Mouse (Mus musculus): ENCODE measurements at regions not wholly inside any gene's neighbourhood (a gene's known extent, or its start where the extent isn't known, plus 50 kb on each side); places are given as distances from the start of the nearest gene placed in this dataset.

DNA sequence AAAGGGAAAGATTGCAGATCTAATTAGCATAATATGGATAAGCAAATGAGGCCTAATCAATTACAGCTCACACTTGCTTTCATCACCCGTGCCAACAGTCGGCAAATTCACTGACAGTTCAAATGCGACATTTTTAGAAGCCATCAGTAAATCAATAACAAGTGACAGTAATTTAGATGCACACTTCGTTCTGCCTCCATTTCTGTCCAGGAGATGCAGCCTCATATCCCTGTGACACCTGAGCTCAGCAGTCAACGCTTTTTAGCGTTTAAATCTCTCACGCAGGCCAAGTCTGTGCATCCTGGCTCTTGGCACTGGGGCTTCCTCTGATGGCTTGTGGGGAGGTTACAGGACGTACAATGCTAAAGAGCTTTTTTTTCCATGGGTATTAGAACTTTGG is 218.0 kb downstream of the Nuf2 start:
- no peak for DNase-seq

DNA sequence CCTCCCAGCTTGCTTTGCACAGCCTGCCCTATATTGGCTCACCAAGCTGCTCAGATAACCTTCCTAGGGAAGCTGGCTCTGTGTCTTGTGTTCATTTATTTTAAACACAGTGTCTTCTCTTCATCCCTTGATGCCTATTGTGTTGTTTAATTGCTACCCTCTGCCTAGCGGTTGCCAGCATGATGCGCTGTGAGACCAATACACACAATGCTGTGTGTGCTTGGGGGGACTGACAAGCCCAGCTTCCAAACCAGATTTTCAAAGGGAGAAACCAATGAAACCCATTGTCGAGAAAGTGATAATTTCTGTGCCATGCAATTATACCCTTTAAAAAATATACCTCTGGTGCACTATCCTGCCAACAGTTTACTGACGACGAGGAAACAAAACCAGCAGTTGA is 247.8 kb downstream of the Nuf2 start:
- DNase-seq = no peak

DNA sequence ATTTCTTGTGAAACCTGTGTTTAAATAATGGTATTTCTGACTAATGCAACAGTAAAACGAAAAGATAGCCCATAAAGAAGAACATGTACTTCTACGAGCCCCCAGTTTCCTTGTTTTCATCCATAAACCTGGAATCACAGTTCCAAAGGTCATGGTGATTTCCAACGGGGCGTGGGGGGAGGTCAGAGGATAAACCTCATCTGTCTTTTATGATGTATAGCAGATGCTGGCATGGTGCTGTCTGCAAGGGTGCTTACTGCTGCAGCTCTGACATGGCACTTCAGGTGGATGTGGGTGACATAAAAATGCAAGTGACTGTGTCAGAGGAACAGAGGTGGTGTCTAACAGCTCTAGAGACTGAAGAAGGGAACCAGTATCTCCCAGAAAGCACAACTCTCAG is 260.5 kb downstream of the Nuf2 start:
- DNase-seq = no peak

DNA sequence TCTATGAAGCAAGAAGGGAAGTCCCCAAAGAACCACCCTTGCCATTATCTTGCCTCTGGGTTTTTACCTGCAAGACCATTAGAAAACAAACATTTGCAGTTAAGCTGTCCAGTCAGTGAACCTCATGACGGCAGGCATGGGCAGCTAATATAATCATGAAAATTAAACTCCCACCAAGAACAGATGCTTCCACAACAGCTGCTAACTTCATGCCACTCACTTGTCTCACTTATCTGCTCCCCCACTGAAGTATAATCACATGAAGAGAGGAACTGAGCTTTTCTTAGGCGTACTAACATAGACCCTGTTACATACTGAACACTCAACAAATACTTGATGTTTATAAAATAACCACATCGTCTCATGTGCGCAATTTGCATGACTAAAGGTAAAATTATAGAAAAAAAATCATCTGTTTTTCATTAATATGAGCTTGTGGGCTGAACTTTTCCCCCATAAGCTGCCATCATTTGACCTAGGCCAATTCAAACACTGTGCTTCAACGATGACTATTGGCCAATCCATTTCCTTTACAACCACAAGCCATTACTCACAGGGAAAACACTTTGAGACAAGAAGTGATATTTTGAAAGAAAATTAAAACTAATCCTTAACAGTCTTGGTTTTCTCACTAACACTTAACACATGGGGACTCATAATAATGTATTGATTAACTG is 267.1 kb downstream of the Nuf2 start:
- DNase-seq = no peak

DNA sequence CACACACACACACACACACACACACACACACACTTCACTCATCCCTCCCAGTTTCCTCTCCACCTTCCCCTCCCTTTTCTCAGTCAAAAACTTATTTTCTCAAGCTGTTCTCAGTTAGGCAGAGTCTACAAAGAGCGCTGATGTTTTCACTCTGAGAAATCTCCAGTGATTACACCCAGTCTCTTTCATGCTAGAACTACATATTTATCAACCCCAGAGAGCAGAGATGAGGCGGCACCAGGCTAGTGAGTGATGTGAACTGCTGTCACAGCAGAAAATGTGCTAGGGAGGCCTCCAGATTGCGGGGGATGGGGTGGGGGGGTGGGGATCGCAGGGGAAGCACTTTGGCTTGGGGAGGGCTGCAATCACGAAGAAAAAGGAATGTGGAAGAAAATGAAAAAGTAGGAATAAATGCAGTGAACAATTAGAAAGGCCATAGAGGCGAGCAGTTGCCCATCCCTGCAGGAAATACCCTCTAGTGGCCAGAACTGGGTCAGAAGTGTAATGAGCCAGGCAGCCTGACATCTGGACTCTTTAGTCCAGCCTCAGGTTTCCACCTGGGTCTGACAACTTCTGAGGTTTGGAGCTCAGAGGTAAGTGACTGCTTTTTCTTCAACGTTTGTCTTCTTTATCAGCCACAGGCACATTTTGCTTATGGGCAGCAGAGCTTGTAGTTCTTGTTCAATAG is 276.9 kb downstream of the Nuf2 start:
- DNase-seq = no peak

DNA sequence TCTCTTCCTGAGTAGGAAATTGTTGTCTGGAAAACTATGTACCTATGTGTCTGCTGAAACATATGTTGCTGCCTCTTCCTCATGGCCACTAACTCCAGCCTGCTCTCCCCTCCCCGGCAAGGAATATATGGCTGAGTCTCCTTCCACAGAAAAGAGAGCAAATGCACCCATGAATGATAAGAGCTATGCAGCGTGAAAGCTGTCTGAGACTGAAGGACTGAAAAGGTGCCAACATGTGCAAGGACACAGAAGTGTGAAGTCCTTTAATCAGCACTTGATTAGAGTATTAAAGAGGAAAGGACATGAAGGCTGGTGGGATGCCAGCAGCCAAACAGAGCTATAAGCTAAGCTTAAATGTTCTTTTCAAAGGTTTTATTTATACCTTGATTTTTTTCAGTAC is 279.1 kb downstream of the Nuf2 start:
- no peak for DNase-seq

DNA sequence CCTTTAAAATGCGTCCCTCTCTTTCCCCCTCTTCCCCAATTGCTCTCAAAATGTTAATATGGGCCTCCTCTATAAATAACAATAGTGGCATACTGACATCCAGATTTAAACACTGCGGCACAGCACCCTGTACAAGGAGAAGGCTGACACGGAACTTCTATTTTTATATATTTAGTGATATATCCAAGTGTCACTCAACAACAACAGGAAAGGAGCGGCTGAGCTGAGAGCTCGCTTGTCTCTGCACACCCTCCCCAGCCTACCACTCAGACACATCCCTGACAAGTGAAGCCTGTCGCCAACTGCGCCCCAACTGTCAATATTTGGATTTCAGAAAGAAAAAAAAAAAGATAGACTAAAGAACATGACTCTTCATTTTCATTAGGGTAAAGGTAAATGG is 282.2 kb downstream of the Nuf2 start:
- no peak for DNase-seq

DNA sequence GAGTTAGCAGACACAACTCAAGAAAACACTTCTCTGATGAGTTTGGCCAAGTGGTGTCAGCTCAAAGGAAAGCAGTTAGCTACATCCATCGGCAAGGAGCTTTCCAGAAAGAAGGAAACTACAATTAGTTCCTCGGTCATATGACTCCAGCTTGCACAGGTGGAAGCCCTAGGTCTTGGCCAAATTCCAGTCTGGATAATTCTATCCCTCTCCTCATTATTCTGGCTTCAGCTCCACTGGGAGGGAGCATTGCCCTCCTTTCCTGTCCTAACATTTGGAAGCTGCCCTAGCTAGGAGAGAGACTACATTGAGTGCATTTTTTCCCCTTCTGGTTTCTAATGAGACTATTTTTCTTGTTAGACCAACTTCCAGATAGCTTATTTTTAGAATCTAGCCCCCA is 290.9 kb downstream of the Nuf2 start:
- DNase-seq = no peak

DNA sequence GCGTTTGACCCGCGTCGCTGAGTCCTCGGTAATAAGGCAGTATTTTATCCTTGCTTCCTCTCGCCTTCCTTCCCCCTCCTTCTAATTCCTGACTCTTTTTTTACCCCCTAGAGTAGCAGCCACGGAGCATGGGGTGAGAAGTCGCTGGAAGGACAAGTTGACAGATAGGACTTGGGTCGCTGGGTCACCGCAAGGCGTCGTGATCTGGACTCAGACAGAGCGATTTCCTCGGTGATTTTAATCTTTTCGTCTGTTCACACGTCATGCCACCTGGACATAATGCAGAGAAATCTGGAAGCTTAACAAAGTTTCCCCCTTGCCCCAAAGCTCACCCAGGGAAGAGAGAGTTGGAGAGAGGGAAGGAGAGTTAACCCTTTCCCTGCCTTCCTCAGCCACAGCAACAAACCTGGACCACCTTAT is 292.6 kb downstream of the Nuf2 start:
- DNase-seq = no peak

DNA sequence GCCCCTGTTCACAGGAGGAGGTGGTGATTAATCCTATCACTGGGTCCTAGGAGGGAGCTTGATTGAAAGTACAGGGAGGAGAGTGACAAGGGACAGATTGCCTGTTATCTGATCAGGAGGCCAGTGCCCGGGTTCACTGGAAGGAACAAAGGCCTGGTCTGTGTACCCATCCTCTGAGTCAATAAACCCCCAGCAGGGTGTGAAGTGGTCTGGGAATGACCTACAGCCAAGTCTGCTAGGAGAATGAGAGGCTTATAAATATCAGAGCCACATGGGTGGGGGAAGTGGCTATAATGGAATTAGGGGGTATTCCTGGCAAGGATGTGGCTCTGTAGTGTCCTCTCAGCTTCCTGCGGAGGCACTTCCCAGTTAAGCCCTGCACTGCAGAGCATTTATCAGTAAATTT is 296.0 kb downstream of the Nuf2 start:
- no peak for DNase-seq

DNA sequence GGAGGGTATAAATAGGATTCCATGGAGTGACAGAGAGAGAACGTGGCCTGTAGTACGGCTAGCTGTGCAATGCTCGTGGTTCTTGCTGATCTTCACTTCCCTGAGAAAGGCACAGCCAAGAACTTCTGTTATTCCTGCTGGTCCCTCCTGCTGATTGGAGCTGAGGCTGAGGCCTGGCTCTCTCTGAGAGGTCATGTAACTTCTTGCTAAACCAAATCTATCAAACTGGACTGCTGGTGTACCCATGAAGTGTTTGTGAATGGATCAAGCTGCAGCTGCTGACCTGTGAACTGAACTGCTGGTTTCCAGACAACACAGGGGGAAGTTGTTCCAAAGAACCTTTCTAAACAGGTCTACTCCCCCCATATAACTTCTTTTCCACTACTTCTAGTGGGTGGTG is 297.9 kb downstream of the Nuf2 start:
- no peak for DNase-seq

DNA sequence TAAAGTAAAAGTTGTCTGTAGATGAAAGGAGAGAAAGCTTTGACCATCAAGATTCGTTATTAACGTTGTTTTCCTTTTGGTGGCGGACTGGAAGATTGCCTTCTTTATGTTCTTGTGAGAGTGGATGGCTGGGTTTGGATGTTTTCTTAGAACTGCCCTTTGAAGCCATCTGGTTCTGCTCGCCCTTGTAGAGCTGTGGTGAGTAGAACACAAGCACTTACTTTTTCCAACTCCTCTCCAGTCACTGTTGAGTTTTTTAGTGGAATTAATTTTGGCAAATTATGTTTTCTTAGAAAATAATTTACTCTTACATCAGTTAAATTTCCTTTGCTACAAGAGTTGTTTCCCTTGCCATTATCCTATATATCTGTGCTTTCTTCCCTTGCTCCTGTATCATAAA is 301.2 kb downstream of the Nuf2 start:
- no peak for DNase-seq

DNA sequence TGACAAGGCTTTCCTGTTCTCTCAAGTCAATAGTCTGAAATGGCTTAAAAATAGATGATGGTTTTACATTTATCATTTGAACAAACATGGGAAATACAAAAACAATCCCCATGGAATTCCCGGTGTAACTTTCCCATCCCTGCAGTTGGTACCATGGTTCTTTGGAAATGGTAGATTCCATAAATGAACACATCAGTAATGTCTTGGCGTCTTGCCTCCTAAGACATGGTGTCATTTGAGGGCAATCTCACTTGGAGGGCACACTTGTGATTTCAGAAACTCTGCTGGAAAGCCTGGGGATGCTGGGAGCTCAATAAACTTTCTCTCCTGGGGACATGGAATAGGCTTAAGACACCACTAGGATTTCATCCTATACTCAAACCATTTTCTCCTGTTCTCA is 306.8 kb downstream of the Nuf2 start:
- DNase-seq = no peak

DNA sequence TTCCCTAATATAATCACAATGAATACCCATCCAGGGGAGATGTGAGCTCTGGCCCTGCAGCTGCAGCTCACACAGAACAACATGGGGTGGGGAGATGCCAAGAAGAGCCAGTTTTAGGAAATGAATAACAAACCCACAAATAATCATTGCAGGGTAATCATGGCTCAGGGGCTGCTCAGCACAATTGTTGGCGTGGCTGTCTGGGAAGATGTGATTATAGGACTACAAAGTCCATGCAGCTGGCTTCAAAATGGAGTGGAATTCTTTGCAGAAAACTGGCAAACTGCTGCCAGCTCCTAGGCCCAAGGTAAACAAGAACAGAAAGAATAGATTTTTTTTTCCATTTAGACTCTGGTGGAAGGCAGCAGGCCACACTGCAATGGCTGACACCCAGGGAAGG is 343.6 kb downstream of the Nuf2 start:
- no peak for DNase-seq

DNA sequence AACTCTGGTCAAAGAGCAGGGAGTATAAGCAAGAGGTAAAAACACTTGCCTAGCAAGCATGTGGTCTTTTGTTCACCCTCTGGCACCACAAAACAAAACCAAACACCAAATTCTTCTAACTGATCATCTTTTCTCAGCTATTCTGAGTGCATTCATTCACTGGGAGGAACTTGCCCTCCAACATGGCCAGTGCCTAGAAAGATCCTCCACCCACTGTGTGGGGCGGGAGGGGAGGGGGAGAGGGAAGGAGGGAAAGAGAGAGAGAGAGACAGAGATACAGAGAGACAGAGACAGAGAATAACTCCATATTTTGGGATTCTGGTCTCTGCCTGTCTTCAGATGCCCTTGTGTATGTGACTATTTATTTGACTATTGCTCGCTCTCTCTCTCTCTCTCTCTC is 360.9 kb downstream of the Nuf2 start:
- DNase-seq = no peak

DNA sequence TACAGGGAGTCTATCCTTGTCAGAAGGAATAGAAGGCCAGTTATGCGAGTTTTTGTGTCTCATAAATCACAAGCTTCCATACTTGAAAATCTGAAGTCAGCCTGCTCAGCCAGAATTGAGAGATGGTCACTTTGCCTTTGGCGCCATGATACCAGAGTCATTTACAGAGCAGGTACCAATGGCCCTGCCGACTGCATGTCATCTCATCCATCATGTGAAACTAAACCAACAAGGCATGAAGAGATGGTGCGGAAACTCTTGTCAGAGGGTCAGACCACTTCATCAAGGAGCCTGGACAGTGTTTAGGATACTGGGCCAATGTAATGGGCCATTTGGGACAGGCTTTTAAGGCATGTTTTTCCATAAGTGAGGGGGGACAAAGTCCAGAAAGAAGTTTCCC is 363.2 kb downstream of the Nuf2 start:
- no peak for DNase-seq

DNA sequence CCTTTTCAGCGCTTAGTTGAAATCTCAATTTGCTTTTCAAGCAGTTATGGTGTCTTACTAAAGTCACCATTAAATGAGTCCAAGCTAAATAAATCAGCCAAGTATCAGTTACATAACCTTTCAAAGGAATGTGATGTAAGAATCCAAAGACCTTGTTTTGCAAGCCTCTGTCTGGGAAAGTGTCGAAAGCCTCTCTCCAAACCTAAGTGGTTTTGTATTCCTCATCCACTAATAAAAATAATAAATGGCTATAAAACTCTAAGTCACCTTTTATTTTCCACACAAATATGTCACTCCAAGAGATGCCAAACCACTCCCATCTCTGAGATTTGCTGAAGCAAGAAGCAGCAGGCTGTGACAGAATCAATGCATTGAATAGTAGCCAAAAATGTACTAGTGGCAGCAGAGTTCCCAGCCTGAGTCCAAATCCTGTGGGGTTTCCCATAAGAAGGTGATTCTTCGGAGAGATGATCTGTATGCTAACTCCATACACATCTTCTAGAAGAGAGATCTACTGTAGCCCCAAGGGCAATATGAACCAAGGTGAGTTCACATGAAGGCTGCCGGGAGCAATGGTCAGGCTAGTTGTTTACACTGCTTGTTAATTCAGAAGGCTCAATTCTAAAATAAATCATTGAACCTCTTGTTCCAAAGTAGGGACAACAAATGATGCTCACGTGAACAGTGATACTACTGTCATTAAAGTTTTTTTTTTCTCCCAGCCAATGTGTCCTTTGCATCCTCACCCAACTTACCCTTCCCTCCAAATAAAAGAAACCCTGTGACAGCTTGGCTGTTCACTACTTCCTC is 365.0 kb downstream of the Nuf2 start:
- DNase-seq = no peak

DNA sequence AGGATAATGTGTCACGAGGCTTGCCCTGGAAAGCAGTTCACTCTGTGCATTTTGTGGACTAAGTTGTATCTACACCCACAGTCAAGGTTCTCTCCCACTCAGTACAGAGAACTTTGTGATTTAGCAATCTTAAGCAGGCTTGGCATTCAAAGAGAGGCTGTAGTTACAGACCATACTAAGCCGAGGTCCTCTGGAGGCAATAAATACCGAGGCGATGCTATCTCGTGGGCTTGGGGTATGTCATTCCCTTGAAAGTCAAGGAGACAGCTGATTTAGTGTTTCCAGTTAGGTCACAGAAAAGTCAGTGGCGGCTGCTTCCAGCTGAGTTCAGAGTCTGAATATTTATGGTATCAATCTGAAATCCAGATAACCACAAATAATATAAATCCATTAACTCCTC is 370.4 kb downstream of the Nuf2 start:
- no peak for DNase-seq

DNA sequence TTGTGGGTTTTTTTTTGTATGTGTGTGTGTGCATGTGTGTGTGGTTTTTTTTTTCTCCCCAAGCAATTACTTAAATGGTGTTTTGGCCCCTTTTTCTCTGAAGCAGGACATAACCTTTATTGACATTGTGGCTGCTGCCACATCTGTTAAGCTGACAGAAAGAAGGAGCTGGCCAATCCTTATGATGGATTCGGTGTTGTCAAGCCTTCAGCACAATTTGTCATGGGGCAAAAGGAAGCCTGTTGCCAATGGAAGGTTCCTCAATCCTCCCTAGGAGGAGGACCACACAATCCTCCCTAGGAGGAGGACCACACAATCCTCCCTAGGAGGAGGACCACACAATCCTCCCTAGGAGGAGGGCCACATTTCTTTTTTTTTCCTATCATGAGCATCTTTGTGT is 371.0 kb downstream of the Nuf2 start:
- no peak for DNase-seq

DNA sequence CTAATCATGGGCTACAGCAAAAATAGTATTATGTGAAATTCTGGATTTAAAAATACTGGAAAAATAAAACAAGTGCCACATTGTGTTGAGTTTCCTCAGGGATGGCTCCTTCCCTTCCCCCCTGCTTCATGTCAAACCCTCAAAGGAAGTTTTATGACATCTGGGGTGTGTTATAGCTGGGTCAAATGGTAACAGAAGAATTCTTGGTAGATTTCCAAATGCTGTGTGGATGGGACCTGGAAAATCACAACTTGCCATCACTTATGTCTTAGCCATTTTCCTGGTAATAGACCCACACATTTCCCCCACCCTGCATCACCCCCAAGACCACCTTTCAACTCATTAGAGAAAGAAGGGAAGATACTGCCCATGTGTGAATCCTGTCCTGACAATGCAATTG is 371.5 kb downstream of the Nuf2 start:
- DNase-seq = no peak

DNA sequence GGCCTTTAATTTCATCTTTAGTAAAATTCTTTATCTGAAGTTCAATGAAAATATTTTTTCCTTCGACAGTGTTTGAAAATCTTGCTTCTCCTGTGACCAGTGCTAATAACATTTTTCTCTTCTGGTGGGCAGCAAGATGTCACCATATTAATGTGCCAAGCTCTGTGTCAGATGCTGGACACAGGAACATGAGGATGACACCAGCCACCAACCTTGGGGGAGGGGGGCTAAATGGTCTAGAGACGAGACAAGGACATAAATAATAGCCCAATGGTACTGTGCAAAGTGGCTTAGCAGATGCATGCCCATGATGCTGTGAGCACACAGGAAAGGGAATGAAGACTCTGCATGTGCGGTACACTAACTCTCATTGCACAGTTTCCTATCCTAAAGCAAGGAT is 373.8 kb downstream of the Nuf2 start:
- no peak for DNase-seq

DNA sequence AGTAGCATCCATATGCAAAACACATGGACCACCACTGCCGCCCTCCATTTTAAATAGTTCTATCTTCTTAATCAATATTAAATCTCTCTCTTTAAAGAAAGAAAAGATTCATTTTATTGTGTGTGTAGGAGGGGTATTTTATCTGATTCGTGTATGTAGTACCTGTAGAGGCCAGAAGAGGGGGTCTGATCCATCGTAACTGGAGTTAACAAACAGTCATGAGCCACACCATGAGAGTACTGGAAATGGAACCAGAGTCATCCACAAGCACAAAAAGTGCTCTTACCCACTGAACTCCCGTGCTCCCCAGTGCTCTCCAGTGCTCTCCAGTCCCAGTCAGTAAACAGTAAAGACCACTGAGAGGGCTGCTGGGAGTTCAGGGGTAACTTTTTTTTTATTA is 374.4 kb downstream of the Nuf2 start:
- DNase-seq = no peak

DNA sequence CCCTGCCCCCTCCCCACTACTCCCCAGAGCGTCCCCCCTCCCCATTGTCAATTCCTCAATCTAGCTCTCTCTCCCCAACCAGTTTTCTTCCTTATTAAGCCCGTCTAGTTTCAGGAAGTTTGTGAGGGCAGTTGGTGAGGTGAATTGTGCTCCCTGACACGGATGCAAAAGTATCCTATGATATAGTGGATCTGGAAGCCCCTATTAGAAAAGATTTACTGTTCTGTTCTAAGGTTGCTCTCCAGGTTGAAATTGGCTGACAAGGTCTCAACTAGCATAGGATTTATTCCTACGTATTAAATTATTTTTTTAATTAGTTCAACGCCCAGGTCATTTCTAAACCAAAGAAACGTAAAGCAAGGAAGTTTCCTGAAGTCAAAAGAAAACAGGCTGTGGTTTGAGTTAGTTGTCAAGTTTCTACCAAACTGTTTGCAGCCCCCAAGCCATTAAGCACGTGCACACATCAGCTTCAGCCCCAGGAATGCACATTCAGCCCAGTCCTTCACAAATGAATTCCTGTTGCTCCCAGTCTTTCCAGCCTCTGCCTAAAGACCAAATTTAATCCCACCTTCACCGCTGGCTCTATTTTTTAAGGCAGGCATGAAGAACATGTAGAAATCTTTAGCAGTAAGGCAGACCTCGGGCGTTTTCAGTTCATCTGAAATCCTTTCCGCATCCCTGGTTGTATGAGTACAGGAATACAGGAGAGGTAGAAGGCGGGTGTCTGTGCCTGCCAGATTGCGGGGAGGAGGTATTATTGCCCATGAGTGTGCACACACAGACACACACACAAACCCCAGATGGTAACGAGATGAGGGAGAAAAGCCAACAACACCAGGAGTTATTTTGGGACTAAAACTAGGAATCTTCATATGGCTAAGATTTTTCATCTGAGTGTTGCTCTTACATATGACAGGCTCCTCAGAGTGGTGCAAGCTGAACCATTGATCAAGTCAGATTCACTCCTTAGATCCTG is 375.5 kb downstream of the Nuf2 start:
- DNase-seq = peak; percentile 85
